Mouse (Mus musculus) MEL (cell line): ENCODE measurements around the gene 6030452D12Rik. TPM values are rescaled to one million over a fixed set of nuclear protein-coding genes. Genes with fewer than 3 reads are reported as not detected.

Experiments
- DNase-seq: peaks from one replicate; pipeline ENCODE4 v3.0.0; 2011; ENCODE audit warnings: low read depth, low spot score
- H3K27ac ChIP-seq: 2 replicates; pipeline ENCODE4 v1.5.1; 2012; ENCODE audit warnings: low read depth, mild to moderate bottlenecking, control low read depth, low read length, moderate library complexity; ENCODE audit not compliant: control insufficient read depth
- H3K27me3 ChIP-seq, 2 experiments: fragments of 150-350 bp in 1 of 2; sonication (generic) in 1 of 2; 2 replicates each; pipeline ENCODE4 v1.6.1; 2012; ENCODE audit warnings: low read length in 2 of 2, mild to moderate bottlenecking in 2 of 2, improper control_type of control experiment in 1 of 2, moderate library complexity in 1 of 2; ENCODE audit not compliant: insufficient read depth in 2 of 2, control insufficient read depth in 1 of 2
- H3K36me3 ChIP-seq, 2 experiments: 2 replicates each; pipeline ENCODE4 v1.6.1; 2012 to 2014; ENCODE audit warnings: low read length in 2 of 2, improper control_type of control experiment in 1 of 2, inconsistent platforms in 1 of 2, mild to moderate bottlenecking in 1 of 2; ENCODE audit not compliant: insufficient read depth in 2 of 2, control insufficient read depth in 1 of 2
- H3K4me1 ChIP-seq, 2 experiments: fragments of 150-350 bp in 1 of 2; sonication (generic) in 1 of 2; 2 replicates each; pipeline ENCODE4 v1.6.1; 2012; ENCODE audit warnings: low read length in 2 of 2, improper control_type of control experiment in 1 of 2, mild to moderate bottlenecking in 1 of 2; ENCODE audit not compliant: insufficient read depth in 2 of 2, control insufficient read depth in 1 of 2
- H3K4me3 ChIP-seq, 2 experiments: fragments of 150-350 bp in 1 of 2; sonication (generic) in 1 of 2; 2 replicates each; pipeline ENCODE4 v1.5.1; 2012; ENCODE audit warnings: low read depth in 2 of 2, low read length in 2 of 2, mild to moderate bottlenecking in 2 of 2, moderate library complexity in 2 of 2, control low read depth in 1 of 2, improper control_type of control experiment in 1 of 2; ENCODE audit not compliant: control insufficient read depth in 1 of 2, insufficient read depth in 1 of 2
- H3K79me2 ChIP-seq: 2 replicates; pipeline ENCODE4 v1.6.1; 2012; ENCODE audit warnings: mild to moderate bottlenecking, low read length, moderate library complexity; ENCODE audit not compliant: control insufficient read depth, poor library complexity, insufficient read depth
- H3K9ac ChIP-seq: 2 replicates; pipeline ENCODE4 v1.6.1; 2012; ENCODE audit warnings: low read depth, mild to moderate bottlenecking, control low read depth, low read length, moderate library complexity; ENCODE audit not compliant: control insufficient read depth, poor library complexity, severe bottlenecking
- H3K9me3 ChIP-seq: fragments of 150-350 bp; sonication (generic); replicated peaks from 2 replicates; pipeline ENCODE4 v1.6.1; 2012; ENCODE audit warnings: mild to moderate bottlenecking, low read length, improper control_type of control experiment, moderate library complexity; ENCODE audit not compliant: insufficient read depth
- BHLHE40 ChIP-seq: IDR thresholded peaks from 2 replicates; pipeline ENCODE4 v1.6.1; 2012; ENCODE audit warnings: low read depth, mild to moderate bottlenecking, inconsistent platforms, low read length, improper control_type of control experiment, borderline replicate concordance
- CHD2 ChIP-seq: IDR thresholded peaks from 2 replicates; pipeline ENCODE4 v1.6.1; 2011; ENCODE audit warnings: low read length, improper control_type of control experiment
- CTCF ChIP-seq, 3 experiments: IDR thresholded peaks in 2 of 3; conservative IDR thresholded peaks in 1 of 3; 2 replicates each; pipeline ENCODE4 v1.5.1; 2011 to 2012; ENCODE audit warnings: low read length in 3 of 3, low read depth in 2 of 3, mild to moderate bottlenecking in 2 of 3, improper control_type of control experiment in 1 of 3, inconsistent platforms in 1 of 3, mixed read lengths in 1 of 3, moderate library complexity in 1 of 3; ENCODE audit not compliant: control insufficient read depth in 1 of 3, insufficient read depth in 1 of 3, poor library complexity in 1 of 3, severe bottlenecking in 1 of 3
- E2F4 ChIP-seq: IDR thresholded peaks from 2 replicates; pipeline ENCODE4 v1.6.1; 2011; ENCODE audit warnings: low read depth, low read length, improper control_type of control experiment, borderline replicate concordance
- EP300 ChIP-seq, 2 experiments: IDR thresholded peaks; 2 replicates each; pipeline ENCODE4 v1.6.1; 2011; ENCODE audit warnings: improper control_type of control experiment in 2 of 2, low read length in 2 of 2, low read depth in 1 of 2, mild to moderate bottlenecking in 1 of 2
- ETS1 ChIP-seq: IDR thresholded peaks from 2 replicates; pipeline ENCODE4 v1.6.1; 2012; ENCODE audit warnings: low read depth, mild to moderate bottlenecking, inconsistent platforms, low read length, improper control_type of control experiment, moderate library complexity
- GABPA ChIP-seq: IDR thresholded peaks from 2 replicates; pipeline ENCODE4 v1.6.1; 2012; ENCODE audit warnings: low read depth, mild to moderate bottlenecking, inconsistent platforms, low read length, improper control_type of control experiment, moderate library complexity
- GATA1 ChIP-seq: IDR thresholded peaks from 2 replicates; pipeline ENCODE4 v1.6.1; 2011; ENCODE audit warnings: low read depth, low read length, improper control_type of control experiment
- HCFC1 ChIP-seq: IDR thresholded peaks from 2 replicates; pipeline ENCODE4 v1.6.1; 2012; ENCODE audit warnings: low read depth, mild to moderate bottlenecking, inconsistent platforms, low read length, improper control_type of control experiment, moderate library complexity
- JUND ChIP-seq: IDR thresholded peaks from 2 replicates; pipeline ENCODE4 v1.6.1; 2011; ENCODE audit warnings: low read depth, mild to moderate bottlenecking, improper control_type of control experiment, low read length
- KAT2A ChIP-seq: conservative IDR thresholded peaks from 2 replicates; pipeline ENCODE4 v1.6.1; 2012; ENCODE audit warnings: low read depth, low read length, improper control_type of control experiment, inconsistent platforms
- MXI1 ChIP-seq: IDR thresholded peaks from 2 replicates; pipeline ENCODE4 v1.6.1; 2011; ENCODE audit warnings: mild to moderate bottlenecking, low read depth, low read length, improper control_type of control experiment
- NRF1 ChIP-seq: IDR thresholded peaks from 2 replicates; pipeline ENCODE4 v1.6.1; 2014; ENCODE audit warnings: low read depth, mild to moderate bottlenecking, inconsistent platforms, low read length, improper control_type of control experiment, moderate library complexity; ENCODE audit not compliant: poor library complexity, insufficient read depth, severe bottlenecking
- POLR2AphosphoS2 ChIP-seq: IDR thresholded peaks from 2 replicates; pipeline ENCODE4 v1.6.1; 2011; ENCODE audit warnings: low read length, improper control_type of control experiment
- POLR2AphosphoS5 ChIP-seq: IDR thresholded peaks from 2 replicates; pipeline ENCODE4 v1.6.1; 2012; ENCODE audit warnings: low read depth, borderline replicate concordance, mild to moderate bottlenecking, inconsistent platforms, low read length, moderate library complexity, mixed read lengths
- RAD21 ChIP-seq: IDR thresholded peaks from 2 replicates; pipeline ENCODE4 v1.6.1; 2011; ENCODE audit warnings: mild to moderate bottlenecking, low read depth, low read length, improper control_type of control experiment
- RCOR1 ChIP-seq: IDR thresholded peaks from 2 replicates; pipeline ENCODE4 v1.6.1; 2012; ENCODE audit warnings: low read depth, mild to moderate bottlenecking, inconsistent platforms, low read length, improper control_type of control experiment
- SIN3A ChIP-seq: IDR thresholded peaks from 2 replicates; pipeline ENCODE4 v1.6.1; 2012; ENCODE audit warnings: low read length, improper control_type of control experiment, inconsistent platforms
- TAL1 ChIP-seq: IDR thresholded peaks from 2 replicates; pipeline ENCODE4 v1.6.1; 2012; ENCODE audit warnings: mild to moderate bottlenecking, inconsistent platforms, low read length, moderate library complexity, mixed read lengths
- TBP ChIP-seq: IDR thresholded peaks from 2 replicates; pipeline ENCODE4 v1.8.0; 2011; ENCODE audit warnings: low read depth, low read length, improper control_type of control experiment
- TCF12 ChIP-seq: IDR thresholded peaks from 2 replicates; pipeline ENCODE4 v1.6.1; 2014; ENCODE audit warnings: low read depth, mild to moderate bottlenecking, inconsistent platforms, low read length, improper control_type of control experiment, moderate library complexity
- USF2 ChIP-seq, 2 experiments: IDR thresholded peaks; 2 replicates each; pipeline ENCODE4 v1.6.1; 2011 to 2012; ENCODE audit warnings: improper control_type of control experiment in 2 of 2, low read length in 2 of 2, borderline replicate concordance in 1 of 2, inconsistent platforms in 1 of 2, low read depth in 1 of 2, mild to moderate bottlenecking in 1 of 2; ENCODE audit not compliant: insufficient read depth in 1 of 2
- ZKSCAN1 ChIP-seq: IDR thresholded peaks from 2 replicates; pipeline ENCODE4 v1.6.1; 2012; ENCODE audit warnings: low read depth, mild to moderate bottlenecking, inconsistent platforms, low read length, improper control_type of control experiment, moderate library complexity
- ZMIZ1 ChIP-seq: IDR thresholded peaks from 2 replicates; pipeline ENCODE4 v1.6.1; 2012; ENCODE audit warnings: low read depth, mild to moderate bottlenecking, inconsistent platforms, low read length, improper control_type of control experiment, moderate library complexity
- polyA plus RNA-seq, 2 experiments: library from polyadenylated mRNA; stranded (reverse) in 1 of 2; unstranded in 1 of 2; fragments of >175 nt in 1 of 2; fragments of >200 nt in 1 of 2; gene quantifications; 2 replicates each; pipeline versions ENCODE4 v1.2.1 to v1.2.4; 2012; ENCODE audit warnings: low replicate concordance in 2 of 2, low read depth in 1 of 2; ENCODE audit not compliant: insufficient read length in 2 of 2, insufficient read depth in 1 of 2, missing spikeins in 1 of 2
- total RNA-seq: library from RNA; depleted of rRNA; stranded (reverse); fragments of 300-350 nt; gene quantifications from 2 replicates; pipeline ENCODE4 v1.2.3, GENCODE M21; 2012

The 6030452D12Rik gene
- total and polyA plus RNA-seq, 3 experiments, result not detected

DNA sequence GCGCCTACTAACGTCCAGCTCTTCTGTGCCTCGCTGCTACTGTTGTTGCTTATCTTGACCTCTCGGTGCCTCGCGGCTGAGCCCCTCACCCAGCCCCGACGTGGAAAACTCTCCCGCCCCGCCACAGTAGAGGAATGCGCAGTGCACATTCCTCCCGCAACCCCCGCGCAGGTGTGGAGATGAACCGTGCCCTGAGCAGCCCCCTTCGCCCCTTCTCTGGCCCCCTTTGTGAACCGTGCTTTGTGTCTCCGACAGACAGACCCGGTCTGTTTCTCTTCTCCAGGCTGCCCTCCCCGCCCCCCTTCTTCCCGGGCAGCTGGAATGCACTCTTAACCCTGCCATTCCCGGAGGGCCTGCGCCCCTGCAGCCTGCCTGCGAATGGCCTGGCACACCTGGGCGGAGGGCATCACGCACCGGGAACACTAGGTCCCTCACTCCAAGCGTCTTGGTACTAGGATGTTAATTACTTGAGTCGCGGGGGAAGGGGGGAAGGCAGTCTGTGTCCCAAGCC, 11.3 kb downstream of the 6030452D12Rik start:
- no peak overlapping the region for H3K27ac ChIP-seq
- no peak overlapping the region for H3K4me3 ChIP-seq
- no peak for DNase-seq
- H3K9ac ChIP-seq, result no peak overlapping the region
- no peaks in the 10 kb centered on the region for H3K36me3 ChIP-seq
- H3K79me2 ChIP-seq, result no peaks in the 10 kb centered on the region
- H3K9me3 ChIP-seq, result no peaks in the 10 kb centered on the region
- no peaks in the 10 kb centered on the region; a peak in 2 of 4 replicates for H3K27me3 ChIP-seq
- TF ChIP-seq ZMIZ1, result no peak
- TF ChIP-seq JUND, result no peak
- no peak for TF ChIP-seq NRF1
- TF ChIP-seq USF2 (IDR thresholded peaks at IDR 0.05; ENCODE audit: borderline replicate concordance in 1 of 2, insufficient read depth in 1 of 2, low read depth in 1 of 2, low read length in 2 of 2), result no peak
- no peak for TF ChIP-seq GATA1
- no peak for TF ChIP-seq ZKSCAN1
- no peak for TF ChIP-seq CTCF (IDR thresholded peaks at IDR 0.05 in 2 of 3, conservative IDR thresholded peaks at IDR 0.05 in 1 of 3; ENCODE audit: control insufficient read depth in 1 of 3, insufficient read depth in 1 of 3, low read depth in 2 of 3, low read length in 3 of 3, poor library complexity in 1 of 3, severe bottlenecking in 1 of 3)
- TF ChIP-seq MXI1, result no peak
- no peak for TF ChIP-seq RCOR1
- TF ChIP-seq RAD21, result no peak
- TF ChIP-seq EP300 (IDR thresholded peaks at IDR 0.05; ENCODE audit: low read depth in 1 of 2, low read length in 2 of 2), result no peak
- no peak for TF ChIP-seq POLR2AphosphoS2
- no peak for TF ChIP-seq TBP
- TF ChIP-seq, all 39 proteins: peak for 0
- no peaks in the 10 kb centered on the region for H3K4me1 ChIP-seq

DNA sequence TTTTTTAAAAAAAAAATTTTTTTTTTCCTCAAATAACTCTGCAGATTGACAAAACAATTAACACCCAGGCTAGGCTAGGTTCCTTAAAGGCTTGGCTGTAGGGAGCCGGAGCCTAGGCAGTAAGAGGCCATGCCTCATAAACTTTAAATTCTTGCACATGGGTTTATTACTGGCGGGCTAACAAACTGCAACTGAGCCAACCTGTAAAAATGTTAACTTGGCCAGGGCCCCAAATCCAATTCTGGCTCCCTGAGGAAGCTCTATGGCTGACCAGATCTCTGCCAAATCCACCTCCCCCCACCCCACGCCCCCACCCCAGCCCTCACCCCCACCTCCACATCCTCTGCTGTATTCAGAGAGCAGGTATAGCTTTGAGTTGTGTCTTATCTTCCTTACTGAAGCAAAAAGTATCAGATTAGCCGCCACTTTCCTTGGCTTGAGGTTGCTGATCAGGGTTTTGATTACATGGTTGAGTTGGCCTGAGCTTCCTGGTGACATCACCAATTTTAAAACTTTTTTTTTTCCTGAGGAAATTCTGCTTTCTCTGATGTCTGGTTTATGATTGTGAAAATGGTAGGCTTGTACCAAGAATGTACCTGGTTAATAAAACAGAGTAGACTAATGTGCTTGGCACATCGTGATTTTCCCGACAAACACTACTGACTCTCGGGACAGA, 12.3 kb downstream of the 6030452D12Rik start:
- Histone ChIP-seq H3K9ac (no peak overlapping the region), H3K27me3 (no peaks in the 10 kb centered on the region; a peak in 2 of 4 replicates)
- DNase-seq, result no peak

More for the DNA sequence above, 12.3 kb downstream of the 6030452D12Rik start:
- TF ChIP-seq CHD2, result no peak
- no peak for TF ChIP-seq GATA1
- no peak for TF ChIP-seq E2F4
- TF ChIP-seq ETS1, result no peak
- TF ChIP-seq SIN3A, result no peak
- TF ChIP-seq EP300 (IDR thresholded peaks at IDR 0.05; ENCODE audit: low read depth in 1 of 2, low read length in 2 of 2), result no peak
- no peak for TF ChIP-seq ZMIZ1
- no peak for TF ChIP-seq TAL1
- no peak for TF ChIP-seq POLR2AphosphoS5
- TF ChIP-seq HCFC1, result no peak
- TF ChIP-seq KAT2A, result no peak
- no peak for TF ChIP-seq GABPA
- no peak for TF ChIP-seq TBP
- TF ChIP-seq BHLHE40, result no peak
- no peak for TF ChIP-seq TCF12
- H3K9me3 ChIP-seq, result no peaks in the 10 kb centered on the region
- no peaks in the 10 kb centered on the region for H3K4me1 ChIP-seq
- no peaks in the 10 kb centered on the region for H3K79me2 ChIP-seq
- H3K36me3 ChIP-seq, result no peaks in the 10 kb centered on the region
- no peak overlapping the region for H3K4me3 ChIP-seq
- no peak overlapping the region for H3K27ac ChIP-seq
